Mouse (Mus musculus): Measurements from ENCODE around the gene Bicc1. TPM values are rescaled to one million over a fixed set of nuclear protein-coding genes. Genes with fewer than 3 reads are reported as not detected.

Gene Bicc1
- 6.4 and 6.5 TPM in 2 replicates for polyA plus RNA-seq (2015; fragmentation: Nextera tagmentation; extraction: Ambion mirVana)

DNA sequence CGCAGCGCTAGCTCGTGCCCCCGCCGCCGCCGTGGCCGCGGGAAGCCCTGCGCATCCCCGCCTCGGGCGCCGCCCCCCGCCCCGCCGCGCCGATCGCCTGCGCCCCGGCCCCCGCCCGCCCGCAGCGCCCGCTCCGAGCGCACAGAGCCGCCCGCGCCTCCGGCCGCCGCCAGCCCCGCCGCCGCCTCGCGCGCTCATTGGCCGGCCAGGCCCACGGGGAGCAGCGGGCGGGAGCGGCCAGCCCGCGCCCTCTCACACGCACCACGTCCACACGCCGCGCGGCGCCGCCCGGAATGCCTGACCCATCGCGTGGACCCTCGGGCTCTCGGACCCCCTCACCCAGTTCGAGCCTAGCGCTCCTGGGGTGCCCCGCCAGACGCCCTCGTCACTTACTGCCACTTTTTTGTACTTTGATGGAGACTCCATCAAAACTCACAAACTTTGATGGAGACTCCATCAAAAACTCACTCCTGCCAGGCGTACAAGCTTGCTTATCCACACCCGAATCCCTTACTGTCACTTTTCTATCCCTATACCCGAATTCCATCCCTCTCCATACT, at the start of gene Bicc1:
Gene Bicc1 (minus strand): TSS at position 25 of the 560 bp plus-strand sequence.
- Histone ChIP-seq H3K9ac (ENCODE audit: low read depth, low read length) (peak within 1 kb of the TSS; percentile 61), H3K4me3 (ENCODE audit: low read depth, low read length) (peak within 1 kb of the TSS; percentile 55), H3K27ac (ENCODE audit: low read depth, low read length) (peak within 1 kb of the TSS; percentile 57), H3K36me3 (ENCODE audit: control insufficient read depth, insufficient read depth) (no peaks in the 10 kb centered on the region), H3K4me1 (replicated peaks; ENCODE audit: control insufficient read depth, insufficient read depth, low read length) (no peaks in the 10 kb centered on the region), H3K27me3 (replicated peaks; ENCODE audit: control insufficient read depth, insufficient read depth, low read length) (peaks cover 20% of the 10 kb centered on the region), H3K9me3 (ENCODE audit: control insufficient read depth) (no peaks in the 10 kb centered on the region), H3K4me2 (replicated peaks; ENCODE audit: low read depth) (peak within 1 kb of the TSS; percentile 81)
- no peak for TF ChIP-seq CTCF (IDR thresholded peaks at IDR 0.05; ENCODE audit: low read depth)
- 7% methylated on average over 16 of the region's 69 CpGs for WGBS
- ATAC-seq = peak; percentile 61

DNA sequence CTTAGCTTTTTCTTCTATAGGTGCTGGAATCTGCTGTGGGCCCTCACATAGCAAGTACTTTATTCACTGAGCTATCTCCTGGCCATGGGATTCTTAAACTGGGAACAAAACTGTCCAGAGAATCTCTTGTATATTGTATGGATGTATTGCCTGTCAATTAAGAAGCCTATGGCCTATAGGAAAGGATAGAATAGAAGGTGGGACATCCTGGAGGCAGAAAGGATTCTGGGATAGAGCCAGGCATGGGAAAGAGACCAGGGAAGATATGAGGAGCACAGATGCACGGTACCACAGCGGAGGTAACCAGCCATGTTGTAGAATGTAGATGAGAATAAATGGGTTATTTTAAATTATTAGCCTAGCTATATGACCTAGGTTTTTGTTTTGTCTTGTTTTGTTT, 42.0 kb upstream of the Bicc1 start:
- Histone ChIP-seq H3K4me3 (ENCODE audit: low read depth, low read length) (no peak overlapping the region), H3K9me3 (ENCODE audit: control insufficient read depth) (no peaks in the 10 kb centered on the region), H3K4me1 (replicated peaks; ENCODE audit: control insufficient read depth, insufficient read depth, low read length) (no peaks in the 10 kb centered on the region), H3K27me3 (replicated peaks; ENCODE audit: control insufficient read depth, insufficient read depth, low read length) (no peaks in the 10 kb centered on the region), H3K4me2 (replicated peaks; ENCODE audit: low read depth) (no peak overlapping the region), H3K36me3 (ENCODE audit: control insufficient read depth, insufficient read depth) (no peaks in the 10 kb centered on the region), H3K9ac (ENCODE audit: low read depth, low read length) (no peak overlapping the region), H3K27ac (ENCODE audit: low read depth, low read length) (no peak overlapping the region)
- no peak for ATAC-seq
- TF ChIP-seq CTCF (IDR thresholded peaks at IDR 0.05; ENCODE audit: low read depth) = no peak
- 90% methylated on average over 2 of the region's 2 CpGs for WGBS

DNA sequence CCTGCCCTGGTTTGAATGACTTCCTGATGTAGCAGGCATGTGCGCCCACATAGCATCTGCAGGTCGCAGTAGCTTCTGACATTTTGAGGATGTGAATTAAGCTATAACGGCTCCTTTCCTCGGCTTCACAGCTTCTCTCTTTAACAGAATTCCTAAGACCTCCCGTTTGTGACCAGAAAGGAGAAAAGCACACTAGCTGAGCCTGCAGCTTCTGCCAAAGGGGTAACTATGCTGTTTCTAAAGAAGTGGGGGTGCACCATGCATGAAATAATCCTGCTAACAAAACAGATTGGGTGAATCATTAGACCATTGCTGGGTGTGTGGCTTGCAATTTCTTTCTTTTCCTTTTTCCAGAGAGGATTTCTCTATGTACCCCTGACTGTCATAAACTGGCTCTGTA, 41.5 kb upstream of the Bicc1 start:
- Histone ChIP-seq H3K9ac (ENCODE audit: low read depth, low read length) (no peak overlapping the region), H3K27ac (ENCODE audit: low read depth, low read length) (no peak overlapping the region), H3K9me3 (ENCODE audit: control insufficient read depth) (no peaks in the 10 kb centered on the region), H3K4me2 (replicated peaks; ENCODE audit: low read depth) (no peak overlapping the region), H3K4me3 (ENCODE audit: low read depth, low read length) (no peak overlapping the region), H3K4me1 (replicated peaks; ENCODE audit: control insufficient read depth, insufficient read depth, low read length) (no peaks in the 10 kb centered on the region), H3K36me3 (ENCODE audit: control insufficient read depth, insufficient read depth) (no peaks in the 10 kb centered on the region), H3K27me3 (replicated peaks; ENCODE audit: control insufficient read depth, insufficient read depth, low read length) (no peaks in the 10 kb centered on the region)
- WGBS = 67% methylated on average over 5 of the region's 5 CpGs
- TF ChIP-seq CTCF (IDR thresholded peaks at IDR 0.05; ENCODE audit: low read depth) = no peak
- ATAC-seq = no peak

DNA sequence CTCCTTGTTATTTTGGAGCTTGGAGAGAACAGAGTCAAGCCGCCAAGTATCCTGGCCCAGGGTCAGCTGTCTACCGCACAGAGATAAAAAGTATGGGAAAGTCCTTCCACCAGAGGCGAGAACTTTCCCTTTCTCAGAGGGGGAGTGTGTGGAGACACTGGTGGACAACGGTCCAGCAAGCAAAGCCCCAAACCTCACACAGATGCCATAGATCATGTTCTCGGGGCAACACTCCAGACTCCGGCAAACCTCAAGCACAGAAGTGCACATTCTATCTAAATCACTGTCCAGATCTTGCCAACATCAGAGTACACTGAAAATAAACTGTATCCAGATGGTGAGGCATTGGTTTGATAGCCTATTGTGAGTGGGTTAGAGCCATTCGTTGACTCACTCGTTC, 39.2 kb upstream of the Bicc1 start:
- H3K9ac ChIP-seq (ENCODE audit: low read depth, low read length) = no peak overlapping the region
- no peaks in the 10 kb centered on the region for H3K4me1 ChIP-seq (replicated peaks; ENCODE audit: control insufficient read depth, insufficient read depth, low read length)
- no peaks in the 10 kb centered on the region for H3K36me3 ChIP-seq (ENCODE audit: control insufficient read depth, insufficient read depth)
- H3K4me2 ChIP-seq (replicated peaks; ENCODE audit: low read depth) = no peak overlapping the region
- ATAC-seq = no peak
- TF ChIP-seq CTCF (IDR thresholded peaks at IDR 0.05; ENCODE audit: low read depth) = no peak
- no peak overlapping the region for H3K27ac ChIP-seq (ENCODE audit: low read depth, low read length)
- H3K4me3 ChIP-seq (ENCODE audit: low read depth, low read length) = no peak overlapping the region
- H3K9me3 ChIP-seq (ENCODE audit: control insufficient read depth) = no peaks in the 10 kb centered on the region
- 77% methylated on average over 8 of the region's 8 CpGs for WGBS
- no peaks in the 10 kb centered on the region for H3K27me3 ChIP-seq (replicated peaks; ENCODE audit: control insufficient read depth, insufficient read depth, low read length)

DNA sequence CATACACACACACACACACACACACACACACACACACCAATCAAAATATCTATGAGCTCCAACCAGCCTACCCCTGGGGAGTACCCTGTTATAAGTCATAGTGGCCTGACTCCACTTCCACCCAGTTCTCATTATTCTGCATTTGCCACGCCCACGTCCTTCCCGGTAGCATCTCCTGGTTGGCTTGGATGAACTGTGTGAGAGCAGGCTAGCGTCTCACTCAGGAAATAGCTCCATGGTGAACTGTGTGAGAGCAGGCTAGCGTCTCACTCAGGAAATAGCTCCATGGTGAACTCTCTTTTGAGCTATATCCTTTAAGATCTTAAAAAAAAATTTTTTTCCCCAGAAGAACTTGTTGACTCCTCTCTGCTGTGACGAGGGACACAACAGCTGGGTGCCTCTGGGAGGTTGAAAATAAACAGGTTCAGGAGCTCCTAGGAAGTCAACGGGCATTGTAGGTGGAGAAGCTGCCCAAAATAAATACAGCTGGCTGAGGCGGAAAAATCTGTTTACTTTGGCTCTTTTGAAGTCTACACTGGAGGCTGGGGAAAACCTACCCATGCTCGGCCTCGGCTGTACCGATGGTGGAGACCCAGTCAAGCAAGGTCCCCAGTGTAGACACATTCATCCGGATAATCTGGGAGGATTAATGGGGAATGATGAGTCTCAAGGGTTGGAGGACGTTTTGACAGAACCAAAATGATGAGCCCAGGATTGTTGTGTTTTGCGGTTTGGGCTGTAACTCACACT, 37.7 kb upstream of the Bicc1 start:
- Histone ChIP-seq H3K4me3 (ENCODE audit: low read depth, low read length) (no peak overlapping the region), H3K9me3 (ENCODE audit: control insufficient read depth) (no peaks in the 10 kb centered on the region), H3K4me1 (replicated peaks; ENCODE audit: control insufficient read depth, insufficient read depth, low read length) (no peaks in the 10 kb centered on the region), H3K27me3 (replicated peaks; ENCODE audit: control insufficient read depth, insufficient read depth, low read length) (no peaks in the 10 kb centered on the region), H3K27ac (ENCODE audit: low read depth, low read length) (no peak overlapping the region), H3K36me3 (ENCODE audit: control insufficient read depth, insufficient read depth) (no peaks in the 10 kb centered on the region), H3K9ac (ENCODE audit: low read depth, low read length) (no peak overlapping the region), H3K4me2 (replicated peaks; ENCODE audit: low read depth) (no peak overlapping the region)
- no peak for ATAC-seq
- WGBS = 34% methylated on average over 14 of the region's 14 CpGs
- TF ChIP-seq CTCF (IDR thresholded peaks at IDR 0.05; ENCODE audit: low read depth) = no peak

DNA sequence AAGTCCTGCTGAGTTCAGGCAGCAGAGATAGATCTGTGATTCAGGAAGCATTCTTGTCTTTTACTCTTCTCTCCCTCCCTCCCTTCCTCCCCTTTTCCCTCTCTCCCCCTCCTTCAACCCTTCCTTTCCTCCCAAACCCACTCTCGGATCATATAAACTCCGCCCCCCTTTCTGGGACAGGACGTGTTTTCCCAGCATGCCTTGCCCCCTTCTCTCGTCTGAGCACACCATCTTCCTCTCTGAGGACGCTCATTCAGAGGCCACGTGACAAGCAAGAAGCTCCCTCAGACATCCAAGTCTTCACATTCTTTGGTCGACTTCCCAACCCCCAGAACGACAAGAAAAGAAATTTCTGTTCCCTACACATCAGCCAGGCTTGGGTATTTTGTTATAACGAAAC, 36.0 kb upstream of the Bicc1 start:
- H3K4me1 ChIP-seq (replicated peaks; ENCODE audit: control insufficient read depth, insufficient read depth, low read length) = no peaks in the 10 kb centered on the region
- no peaks in the 10 kb centered on the region for H3K27me3 ChIP-seq (replicated peaks; ENCODE audit: control insufficient read depth, insufficient read depth, low read length)
- ATAC-seq = no peak
- no peak for TF ChIP-seq CTCF (IDR thresholded peaks at IDR 0.05; ENCODE audit: low read depth)
- no peaks in the 10 kb centered on the region for H3K9me3 ChIP-seq (ENCODE audit: control insufficient read depth)
- H3K27ac ChIP-seq (ENCODE audit: low read depth, low read length) = no peak overlapping the region
- no peak overlapping the region for H3K9ac ChIP-seq (ENCODE audit: low read depth, low read length)
- H3K36me3 ChIP-seq (ENCODE audit: control insufficient read depth, insufficient read depth) = no peaks in the 10 kb centered on the region
- H3K4me2 ChIP-seq (replicated peaks; ENCODE audit: low read depth) = no peak overlapping the region
- WGBS = 44% methylated on average over 9 of the region's 9 CpGs
- no peak overlapping the region for H3K4me3 ChIP-seq (ENCODE audit: low read depth, low read length)

Data from intestine, postnatal 0 days (tissue).